In the genomic region with DNA sequence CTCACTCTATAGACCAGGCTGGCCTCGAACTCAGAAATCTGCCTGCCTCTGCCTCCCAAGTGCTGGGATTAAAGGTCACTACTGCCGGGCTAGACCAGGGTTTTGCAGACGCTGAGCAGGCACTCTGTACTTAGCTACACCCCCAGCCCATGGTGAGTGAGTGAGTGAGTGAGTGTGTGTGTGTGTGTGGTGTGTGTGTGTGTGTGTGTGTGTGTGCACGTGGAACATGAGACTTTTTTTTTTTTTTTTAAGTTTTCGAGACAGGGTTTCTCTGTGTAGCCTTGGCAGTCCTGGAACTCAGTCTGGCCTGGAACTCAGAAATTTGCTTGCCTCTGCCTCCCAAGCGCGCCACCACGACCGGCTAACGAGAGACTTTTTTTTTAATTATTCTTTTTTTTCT, we compare ENCODE assay signal across 9 mouse cellular contexts. TPM values are rescaled to one million over a fixed set of nuclear protein-coding genes. Genes with fewer than 3 reads are reported as not detected.
DNase-seq lines count a peak whose midpoint lies in the region; ATAC-seq and TF ChIP-seq lines count a peak whose summit lies in the region.
"Had no signal": no experiment of that assay in that cellular context is flagged by ENCODE, and none has a peak within 500 bp of the region (broad histone marks: within the 10 kb centered on the region; RNA-seq: fewer than 3 reads in every experiment).

No protein-coding gene starts in this region.

- peaks cover 19% of the 10 kb centered on the region for H3K36me3 ChIP-seq in lung, embryonic 14.5 days (ENCODE audit: insufficient read depth)
- peaks cover 16% of the 10 kb centered on the region for H3K36me3 ChIP-seq in embryonic facial prominence, embryonic 12.5 days
- no peaks in the 10 kb centered on the region for H3K36me3 ChIP-seq in hindbrain, postnatal 0 days (ENCODE audit: insufficient read depth, low read length)
- H3K36me3 ChIP-seq in neural tube, embryonic 12.5 days = peaks cover 3% of the 10 kb centered on the region; the same call in 1 of the 2 replicates

- peaks cover 28% of the 10 kb centered on the region for H3K4me1 ChIP-seq in lung, embryonic 14.5 days (ENCODE audit: insufficient read depth)
- H3K4me1 ChIP-seq in embryonic facial prominence, embryonic 12.5 days = peaks cover 51% of the 10 kb centered on the region
- peaks cover 19% of the 10 kb centered on the region for H3K4me1 ChIP-seq in hindbrain, postnatal 0 days (ENCODE audit: insufficient read depth, low read length)
- H3K4me1 ChIP-seq in neural tube, embryonic 12.5 days = peaks cover 59% of the 10 kb centered on the region

- no peaks in the 10 kb centered on the region for H3K27me3 ChIP-seq in lung, embryonic 14.5 days (ENCODE audit: insufficient read depth, low read length)
- H3K27me3 ChIP-seq in embryonic facial prominence, embryonic 12.5 days = no peaks in the 10 kb centered on the region
- H3K27me3 ChIP-seq in hindbrain, postnatal 0 days (ENCODE audit: insufficient read depth, low read length) = no peaks in the 10 kb centered on the region
- H3K27me3 ChIP-seq in neural tube, embryonic 12.5 days (replicated peaks) = peaks cover 7% of the 10 kb centered on the region; the same call in 1 of the 2 replicates

- peak overlapping the region; percentile 100 for H3K27ac ChIP-seq in lung, embryonic 14.5 days (ENCODE audit: low read depth)
- 0 out of 2 replicates have a peak overlapping the region, but pooled peaks have one; percentile 94 for H3K27ac ChIP-seq in embryonic facial prominence, embryonic 12.5 days
- 0 out of 2 replicates have a peak overlapping the region, but pooled peaks have one; percentile 81 for H3K27ac ChIP-seq in hindbrain, postnatal 0 days
- no peak overlapping the region for H3K27ac ChIP-seq in neural tube, embryonic 12.5 days

- ATAC-seq in lung, embryonic 14.5 days (ENCODE audit: insufficient read depth) = no peak
- no peak for ATAC-seq in embryonic facial prominence, embryonic 12.5 days (ENCODE audit: insufficient number of reproducible peaks, insufficient read depth, low FRiP score, low TSS enrichment)
- ATAC-seq in hindbrain, postnatal 0 days = no peak
- no peak for ATAC-seq in neural tube, embryonic 12.5 days (ENCODE audit: low FRiP score, low read depth)

- DNase-seq in lung, embryonic 14.5 days = no peak
- no peak for DNase-seq in lung, postnatal 36 days
- DNase-seq in hindbrain, postnatal 0 days (ENCODE audit: low spot score) = no peak
- no peak for DNase-seq in natural killer cell, adult 2 months (ENCODE audit: low spot score in 2 of 2)
- no peak for DNase-seq in cerebellum, adult 11-12 months
- DNase-seq: adrenal gland, postnatal 25 days; gastrocnemius, postnatal 14 days had no signal

- no peak overlapping the region for H3K9ac ChIP-seq in lung, embryonic 14.5 days
- no peak overlapping the region for H3K9ac ChIP-seq in embryonic facial prominence, embryonic 12.5 days
- no peak overlapping the region for H3K9ac ChIP-seq in hindbrain, postnatal 0 days (replicated peaks; ENCODE audit: low read length)
- no peak overlapping the region for H3K9ac ChIP-seq in neural tube, embryonic 12.5 days

- TF ChIP-seq CTCF in lung, embryonic 14.5 days (IDR thresholded peaks at IDR 0.05; ENCODE audit: low read depth) = no peak
- TF ChIP-seq CTCF in hindbrain, postnatal 0 days (IDR thresholded peaks at IDR 0.05; ENCODE audit: low read depth) = no peak

- 72% methylated on average over 10 of the region's 10 CpGs for WGBS in lung, embryonic 14.5 days
- WGBS in embryonic facial prominence, embryonic 12.5 days = 76% methylated on average over 10 of the region's 10 CpGs
- 71% methylated on average over 10 of the region's 10 CpGs for whole genome bisulfite sequencing in hindbrain, postnatal 0 days
- 84% methylated on average over 10 of the region's 10 CpGs for WGBS in neural tube, embryonic 12.5 days

- H3K9me3 ChIP-seq in lung, embryonic 14.5 days (ENCODE audit: low read depth, low read length) = no peaks in the 10 kb centered on the region
- H3K9me3 ChIP-seq in embryonic facial prominence, embryonic 12.5 days = no peaks in the 10 kb centered on the region
- H3K9me3 ChIP-seq in hindbrain, postnatal 0 days (ENCODE audit: low read length) = no peaks in the 10 kb centered on the region
- H3K9me3 ChIP-seq in neural tube, embryonic 12.5 days = no peaks in the 10 kb centered on the region

- peak overlapping the region; percentile 92 for H3K4me2 ChIP-seq in lung, embryonic 14.5 days
- H3K4me2 ChIP-seq in embryonic facial prominence, embryonic 12.5 days (replicated peaks) = peak overlapping the region; percentile 74; the same call in 1 of the 2 replicates
- H3K4me2 ChIP-seq in hindbrain, postnatal 0 days (ENCODE audit: low read depth, low read length) = no peak overlapping the region
- peak overlapping the region; percentile 66 for H3K4me2 ChIP-seq in neural tube, embryonic 12.5 days (replicated peaks)

- H3K4me3 ChIP-seq in lung, embryonic 14.5 days (ENCODE audit: low read depth, low read length) = peak overlapping the region; percentile 76
- no peak overlapping the region for H3K4me3 ChIP-seq in embryonic facial prominence, embryonic 12.5 days
- H3K4me3 ChIP-seq in hindbrain, postnatal 0 days (ENCODE audit: low read length) = no peak overlapping the region
- no peak overlapping the region for H3K4me3 ChIP-seq in neural tube, embryonic 12.5 days

RNA-seq across cellular contexts. Expression of gene Plekhg2, which starts 2.2 kb away (rescaled TPM):
- 74.1 and 75.1 TPM in 2 replicates for polyA plus RNA-seq in lung, embryonic 14.5 days (2014; fragmentation: Nextera tagmentation; extraction: Ambion mirVana)
- 114 and 121 TPM in 2 replicates for polyA plus RNA-seq in embryonic facial prominence, embryonic 12.5 days (2016; fragmentation: Nextera tagmentation; extraction: Ambion mirVana)
- 18.6 and 20.6 TPM in 2 replicates for total RNA-seq in hindbrain, postnatal 0 days (2014; rRNA removed)
- 9.1 and 10.0 TPM in 2 replicates for polyA plus RNA-seq in hindbrain, postnatal 0 days (2015; fragmentation: Nextera tagmentation; extraction: Ambion mirVana)
- 58.9 and 63.3 TPM in 2 replicates for polyA plus RNA-seq in neural tube, embryonic 12.5 days (2016; fragmentation: Nextera tagmentation; extraction: Ambion mirVana)

RNA-seq across cellular contexts. Expression of gene Zfp36, which starts 5.4 kb away (rescaled TPM):
- 12.9 and 13.2 TPM in 2 replicates for polyA plus RNA-seq in lung, embryonic 14.5 days (2014; fragmentation: Nextera tagmentation; extraction: Ambion mirVana)
- 7.8 and 8.6 TPM in 2 replicates for polyA plus RNA-seq in embryonic facial prominence, embryonic 12.5 days (2016; fragmentation: Nextera tagmentation; extraction: Ambion mirVana)
- total RNA-seq in hindbrain, postnatal 0 days (2014; rRNA removed) = 2.1 and 3.9 TPM in 2 replicates
- 3.0 and 3.4 TPM in 2 replicates for polyA plus RNA-seq in hindbrain, postnatal 0 days (2015; fragmentation: Nextera tagmentation; extraction: Ambion mirVana)
- 5.6 and 6.5 TPM in 2 replicates for polyA plus RNA-seq in neural tube, embryonic 12.5 days (2016; fragmentation: Nextera tagmentation; extraction: Ambion mirVana)

RNA-seq across cellular contexts. Expression of gene Med29, which starts 17.9 kb away (rescaled TPM):
- 45.9 and 49.1 TPM in 2 replicates for polyA plus RNA-seq in lung, embryonic 14.5 days (2014; fragmentation: Nextera tagmentation; extraction: Ambion mirVana)
- polyA plus RNA-seq in embryonic facial prominence, embryonic 12.5 days (2016; fragmentation: Nextera tagmentation; extraction: Ambion mirVana) = 51.1 and 52.0 TPM in 2 replicates
- total RNA-seq in hindbrain, postnatal 0 days (2014; rRNA removed) = 33.6 and 39.5 TPM in 2 replicates
- 42.1 and 42.9 TPM in 2 replicates for polyA plus RNA-seq in hindbrain, postnatal 0 days (2015; fragmentation: Nextera tagmentation; extraction: Ambion mirVana)
- 42.9 and 43.9 TPM in 2 replicates for polyA plus RNA-seq in neural tube, embryonic 12.5 days (2016; fragmentation: Nextera tagmentation; extraction: Ambion mirVana)

RNA-seq across cellular contexts. Expression of gene Paf1, which starts 18.1 kb away (rescaled TPM):
- polyA plus RNA-seq in lung, embryonic 14.5 days (2014; fragmentation: Nextera tagmentation; extraction: Ambion mirVana) = 73.1 and 75.4 TPM in 2 replicates
- 82.2 and 85.5 TPM in 2 replicates for polyA plus RNA-seq in embryonic facial prominence, embryonic 12.5 days (2016; fragmentation: Nextera tagmentation; extraction: Ambion mirVana)
- 56.7 and 67.6 TPM in 2 replicates for total RNA-seq in hindbrain, postnatal 0 days (2014; rRNA removed)
- polyA plus RNA-seq in hindbrain, postnatal 0 days (2015; fragmentation: Nextera tagmentation; extraction: Ambion mirVana) = 83.0 and 84.1 TPM in 2 replicates
- polyA plus RNA-seq in neural tube, embryonic 12.5 days (2016; fragmentation: Nextera tagmentation; extraction: Ambion mirVana) = 85.3 and 87.8 TPM in 2 replicates

RNA-seq across cellular contexts. Expression of gene Rps16, which starts 24.2 kb away (rescaled TPM):
- polyA plus RNA-seq in lung, embryonic 14.5 days (2014; fragmentation: Nextera tagmentation; extraction: Ambion mirVana) = 1,310 and 1,324 TPM in 2 replicates
- polyA plus RNA-seq in embryonic facial prominence, embryonic 12.5 days (2016; fragmentation: Nextera tagmentation; extraction: Ambion mirVana) = 836 and 855 TPM in 2 replicates
- total RNA-seq in hindbrain, postnatal 0 days (2014; rRNA removed) = 97.7 and 154 TPM in 2 replicates
- polyA plus RNA-seq in hindbrain, postnatal 0 days (2015; fragmentation: Nextera tagmentation; extraction: Ambion mirVana) = 539 and 575 TPM in 2 replicates
- 540 and 574 TPM in 2 replicates for polyA plus RNA-seq in neural tube, embryonic 12.5 days (2016; fragmentation: Nextera tagmentation; extraction: Ambion mirVana)
